ENCODE assay signal across 21 mouse cellular contexts in genomic region chr3:21951446-21952285, GRCm38 (mm10).
DNase-seq lines count a peak whose midpoint lies in the region; ATAC-seq lines count a peak whose summit lies in the region.
"Had no signal": no experiment of that assay in that cellular context is flagged by ENCODE, and none has a peak within 500 bp of the region (broad histone marks: within the 10 kb centered on the region; RNA-seq: fewer than 3 reads in every experiment).

No protein-coding gene starts in this region.

- 0 out of 2 replicates have a peak overlapping the region, but pooled peaks have one; percentile 13 for H3K27ac ChIP-seq in heart, embryonic 10.5 days
- H3K27ac ChIP-seq in heart, embryonic 12.5 days (ENCODE audit: poor library complexity, severe bottlenecking), result no peak overlapping the region; the same call in 1 of the 2 replicates
- H3K27ac ChIP-seq: embryonic facial prominence, embryonic 13.5 days; forebrain, embryonic 12.5 days; hindbrain, embryonic 13.5 days; intestine, embryonic 15.5 days; midbrain, embryonic 12.5 days had no signal

- H3K27me3 ChIP-seq in heart, embryonic 10.5 days (ENCODE audit: insufficient read depth, poor library complexity, severe bottlenecking), result no peaks in the 10 kb centered on the region
- no peaks in the 10 kb centered on the region for H3K27me3 ChIP-seq in heart, embryonic 12.5 days (replicated peaks)
- H3K27me3 ChIP-seq: embryonic facial prominence, embryonic 13.5 days; forebrain, embryonic 12.5 days; hindbrain, embryonic 13.5 days; intestine, embryonic 15.5 days; midbrain, embryonic 12.5 days had no signal

- no peak for ATAC-seq in heart, embryonic 12.5 days (ENCODE audit: insufficient number of reproducible peaks, low FRiP score)
- ATAC-seq in common myeloid progenitor, adult 5-6 weeks (replicated peaks; ENCODE audit: low read depth, poor library complexity, severe bottlenecking), result peak; percentile 70
- peak; percentile 56 for ATAC-seq in megakaryocyte, adult 5-6 weeks (ENCODE audit: poor library complexity, severe bottlenecking)

- H3K9me3 ChIP-seq in heart, embryonic 10.5 days, result no peaks in the 10 kb centered on the region
- H3K9me3 ChIP-seq in heart, embryonic 12.5 days (replicated peaks), result no peaks in the 10 kb centered on the region
- H3K9me3 ChIP-seq: embryonic facial prominence, embryonic 13.5 days; forebrain, embryonic 12.5 days; hindbrain, embryonic 13.5 days; intestine, embryonic 15.5 days; midbrain, embryonic 12.5 days had no signal

- H3K4me3 ChIP-seq in heart, embryonic 10.5 days, result no peak overlapping the region
- no peak overlapping the region for H3K4me3 ChIP-seq in heart, embryonic 12.5 days
- H3K4me3 ChIP-seq: embryonic facial prominence, embryonic 13.5 days; erythroblast, embryonic 14.5 days; forebrain, embryonic 12.5 days; hindbrain, embryonic 13.5 days; intestine, embryonic 15.5 days; midbrain, embryonic 12.5 days had no signal

- no peak for DNase-seq in heart, embryonic 10.5 days (ENCODE audit: low spot score)
- no peak for DNase-seq in retina, embryonic 14.5 days (ENCODE audit: low spot score)
- no peak for DNase-seq in layer of hippocampus, postnatal 14 days (ENCODE audit: low spot score in 2 of 2)
- no peak for DNase-seq in layer of hippocampus, adult 9-10 months (ENCODE audit: low spot score)
- DNase-seq: adrenal gland, postnatal 36 days; cerebellum, adult 11-12 months; cerebellum, postnatal 14 days; embryo, embryonic 11 days; kidney, adult 8-10 months; kidney, postnatal 10 days; lung, postnatal 4 days; thymus, postnatal 14 days had no signal

- peaks cover 16% of the 10 kb centered on the region for H3K4me1 ChIP-seq in heart, embryonic 10.5 days
- H3K4me1 ChIP-seq in heart, embryonic 12.5 days (replicated peaks), result peaks cover 29% of the 10 kb centered on the region

- 79% methylated on average over 13 of the region's 13 CpGs for WGBS in heart, embryonic 10.5 days
- 78% methylated on average over 13 of the region's 13 CpGs for WGBS in heart, embryonic 12.5 days

- H3K9ac ChIP-seq in heart, embryonic 12.5 days, result no peak overlapping the region
- H3K9ac ChIP-seq: embryonic facial prominence, embryonic 13.5 days; forebrain, embryonic 12.5 days; hindbrain, embryonic 13.5 days; intestine, embryonic 15.5 days; midbrain, embryonic 12.5 days had no signal

- H3K36me3 ChIP-seq in heart, embryonic 10.5 days, result no peaks in the 10 kb centered on the region
- H3K36me3 ChIP-seq in heart, embryonic 12.5 days, result no peaks in the 10 kb centered on the region
- H3K36me3 ChIP-seq: embryonic facial prominence, embryonic 13.5 days; forebrain, embryonic 12.5 days; hindbrain, embryonic 13.5 days; intestine, embryonic 15.5 days; midbrain, embryonic 12.5 days had no signal

- H3K4me2 ChIP-seq in heart, embryonic 12.5 days, result no peak overlapping the region
- H3K4me2 ChIP-seq: embryonic facial prominence, embryonic 13.5 days; forebrain, embryonic 12.5 days; hindbrain, embryonic 13.5 days; intestine, embryonic 15.5 days; midbrain, embryonic 12.5 days had no signal
